Mouse (Mus musculus) liver, embryonic 14.5 days (tissue): ENCODE data around the gene Gm28230.

ENCODE experiments used
- CTCF ChIP-seq: IDR thresholded peaks from 2 replicates; pipeline ENCODE4 v1.5.1; 2016; ENCODE audit warnings: antibody characterized with exemption, low read depth, control low read depth
- EP300 ChIP-seq: IDR thresholded peaks from 2 replicates; pipeline ENCODE4 v1.6.1; 2016; ENCODE audit warnings: antibody characterized with exemption, low read depth

- TF ChIP-seq EP300 (no peak), CTCF (no peak)
Observed at GRCm38 (mm10) chr2:74741979-74742277, 15.4 kb downstream of the Gm28230 start.
